In genomic region chr4:118171006-118171405, GRCm38 (mm10) we compare ENCODE assay signal across 8 mouse cellular contexts. TPM values are rescaled to one million over a fixed set of nuclear protein-coding genes. Genes with fewer than 3 reads are reported as not detected.
DNase-seq lines count a peak whose midpoint lies in the region.

No protein-coding gene starts in this region.

- DNase-seq in kidney, adult 18-20 months = peak; percentile 23
- no peak for DNase-seq in kidney, adult 11 months
- DNase-seq in B cell, adult 2 months = peak; percentile 53 to 57
- DNase-seq in WW6 (ENCODE audit: low read depth, low spot score) = peak; percentile 38
- DNase-seq in lung, postnatal 36 days = peak; percentile 37
- no peak for DNase-seq in layer of hippocampus, adult 9-11 months
- DNase-seq in urinary bladder, adult 2 months (ENCODE audit: low spot score) = no peak
- no peak for DNase-seq in layer of hippocampus, postnatal 10 days (ENCODE audit: low spot score in 2 of 2)

RNA-seq across cellular contexts. Expression of gene Kdm4a, which starts 8.8 kb away (rescaled TPM):
- 38.2 and 38.6 TPM in 2 replicates for polyA plus RNA-seq in urinary bladder, adult 2 months (2012; rRNA removed)
- 10 to 100 TPM; 56.5 to 66.7 TPM for total RNA-seq in layer of hippocampus, postnatal 10 days (2021)

RNA-seq across cellular contexts. Expression of gene St3gal3, which starts 36.3 kb away (rescaled TPM):
- 22.8 and 27.2 TPM in 2 replicates for polyA plus RNA-seq in urinary bladder, adult 2 months (2012; rRNA removed)
- total RNA-seq in layer of hippocampus, postnatal 10 days (2021) = 10 to 100 TPM; 37.6 to 38.3 TPM

Comparison
In these comparisons a context has a peak if more than half of its experiments do, and no peak if none do; other contexts are left out.
1. DNase-seq: peak in kidney, adult 18-20 months (single experiment), B cell, adult 2 months (2 of 2), WW6 (single experiment) and lung, postnatal 36 days (single experiment); none in kidney, adult 11 months (single experiment), layer of hippocampus, adult 9-11 months (single experiment), urinary bladder, adult 2 months (single experiment) and layer of hippocampus, postnatal 10 days (0 of 2).